Mouse (Mus musculus): Measurements from ENCODE around the gene Tmem145.
"Not testable (repeated sequence)": the region's sequence is repeated elsewhere in the genome, so short reads cannot be mapped to it uniquely, and the experiment has no call there.

The Tmem145 gene

GRCm38 (mm10) chr7:25322058-25322484 lies 16.2 kb downstream of the Tmem145 start:
- no peak for DNase-seq (ENCODE audit: low read depth, low spot score)

GRCm38 (mm10) chr7:25323219-25323618 lies 17.3 kb downstream of the Tmem145 start:
- DNase-seq (ENCODE audit: low read depth, low spot score), result no peak

- DNase-seq (ENCODE audit: low read depth, low spot score), result not testable (repeated sequence)
Measured at GRCm38 (mm10) chr7:25325431-25325830, 19.5 kb downstream of the Tmem145 start.

- DNase-seq (ENCODE audit: low read depth, low spot score), result no peak
Measured at GRCm38 (mm10) chr7:25326233-25326632, 20.3 kb downstream of the Tmem145 start.

GRCm38 (mm10) chr7:25333596-25334307 lies 27.8 kb downstream of the Tmem145 start:
- peak; percentile 88 for DNase-seq (ENCODE audit: low read depth, low spot score)

- DNase-seq (ENCODE audit: low read depth, low spot score), result no peak
Measured at GRCm38 (mm10) chr7:25334472-25334871, 28.6 kb downstream of the Tmem145 start.

- no peak for DNase-seq (ENCODE audit: low read depth, low spot score)
Measured at GRCm38 (mm10) chr7:25339329-25339728, 33.4 kb downstream of the Tmem145 start.

GRCm38 (mm10) chr7:25341000-25341784 lies 35.3 kb downstream of the Tmem145 start:
- DNase-seq (ENCODE audit: low read depth, low spot score), result no peak

- no peak for DNase-seq (ENCODE audit: low read depth, low spot score)
Measured at GRCm38 (mm10) chr7:25348861-25349260, 43.0 kb downstream of the Tmem145 start.

- DNase-seq (ENCODE audit: low read depth, low spot score), result no peak
Measured at GRCm38 (mm10) chr7:25358721-25359206, 52.9 kb downstream of the Tmem145 start.

GRCm38 (mm10) chr7:25363151-25363550 lies 57.2 kb downstream of the Tmem145 start:
- no peak for DNase-seq (ENCODE audit: low read depth, low spot score)

GRCm38 (mm10) chr7:25363632-25364031 lies 57.7 kb downstream of the Tmem145 start:
- DNase-seq (ENCODE audit: low read depth, low spot score), result no peak
